Mouse (Mus musculus) cerebellum, postnatal 10 days (tissue): ENCODE data around the gene Ggnbp2.
A peak's percentile ranks its signal among the peaks of the same experiment; 100 is the strongest.

Experiments used
- DNase-seq, 2 experiments: peaks; one replicate each; pipeline ENCODE4 v3.0.0; 2021; ENCODE audit warnings: mixed read lengths in 2 of 2

Ggnbp2 gene

GRCm38 (mm10) chr11:84870337-84871043 lies at the start of gene Ggnbp2:
Gene Ggnbp2, minus strand, starts transcription at chr11:84870817.
- DNase-seq = peak; percentile 96 to 97

DNA sequence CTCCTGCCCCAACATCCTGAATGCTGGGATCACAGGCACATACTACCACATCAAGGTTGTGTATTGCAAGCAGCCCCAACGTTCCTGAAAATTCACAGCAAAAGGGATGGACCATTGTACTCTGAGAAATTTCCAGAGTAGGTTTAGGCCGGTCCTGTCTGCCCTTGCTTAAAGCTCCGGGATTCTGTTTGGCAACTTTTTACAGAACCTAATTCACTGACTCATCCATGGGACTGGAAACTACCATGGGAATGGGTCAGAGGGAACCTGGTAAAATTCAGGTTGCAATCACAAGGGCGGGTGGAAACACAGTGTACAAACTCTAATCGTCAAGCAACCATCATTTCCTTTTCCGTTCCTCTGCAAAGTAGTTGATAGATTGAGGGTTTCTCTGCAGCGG lies 49.3 kb upstream of the Ggnbp2 start:
- DNase-seq = no peak

GRCm38 (mm10) chr11:84919276-84919675 lies 48.7 kb upstream of the Ggnbp2 start:
- DNase-seq = peak; percentile 51 to 61

DNA sequence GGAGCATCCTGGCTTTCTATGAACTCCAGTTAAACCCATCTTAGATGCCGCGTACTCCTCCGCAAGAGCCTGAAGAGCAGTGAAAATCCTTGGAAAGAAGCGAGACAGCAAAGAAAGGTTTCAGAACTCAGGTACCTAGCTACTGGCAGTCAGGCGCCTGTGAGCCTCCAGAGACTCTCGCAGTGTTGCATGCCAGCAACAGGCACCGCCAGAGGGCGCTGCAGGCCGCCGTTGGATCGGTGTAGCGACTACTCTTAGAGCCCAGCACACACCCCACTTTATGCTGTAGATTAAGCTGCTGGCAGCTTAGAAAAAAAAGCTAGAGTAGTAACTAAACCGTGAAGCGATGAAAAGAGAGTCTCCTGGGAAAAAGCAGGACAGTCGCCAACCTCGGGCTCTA lies 47.8 kb upstream of the Ggnbp2 start:
- DNase-seq = peak; percentile 96 to 98

DNA sequence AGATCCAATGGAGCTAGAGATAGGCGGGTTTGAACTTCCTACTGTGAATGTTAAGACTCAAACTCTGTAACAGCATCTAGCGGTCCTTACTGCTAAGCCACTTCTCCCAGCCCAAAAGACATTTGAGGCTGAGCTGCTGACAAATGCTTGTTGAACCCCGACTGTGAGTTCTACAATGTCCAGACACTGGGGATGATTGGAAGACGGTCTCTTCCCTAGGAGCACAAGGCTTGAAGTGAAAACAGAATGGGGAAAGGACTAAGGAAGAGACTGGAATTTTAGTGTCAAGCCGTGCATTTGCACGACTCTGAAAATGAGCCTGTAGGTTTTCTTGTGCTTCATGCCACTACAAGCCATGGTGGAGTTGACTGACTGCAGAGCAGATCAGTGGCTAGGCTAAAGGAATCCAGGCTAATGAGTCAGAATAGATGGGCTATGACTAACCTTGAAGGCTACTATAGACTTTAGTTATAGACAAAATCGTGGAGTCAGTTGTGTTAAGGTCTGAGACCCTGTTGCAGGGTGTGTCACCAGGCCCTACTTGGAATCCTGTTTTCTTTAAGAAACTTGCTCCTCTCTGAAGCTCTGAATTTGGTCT lies 46.2 kb upstream of the Ggnbp2 start:
- DNase-seq = peak in 1 of 2 experiments; percentile 35

DNA sequence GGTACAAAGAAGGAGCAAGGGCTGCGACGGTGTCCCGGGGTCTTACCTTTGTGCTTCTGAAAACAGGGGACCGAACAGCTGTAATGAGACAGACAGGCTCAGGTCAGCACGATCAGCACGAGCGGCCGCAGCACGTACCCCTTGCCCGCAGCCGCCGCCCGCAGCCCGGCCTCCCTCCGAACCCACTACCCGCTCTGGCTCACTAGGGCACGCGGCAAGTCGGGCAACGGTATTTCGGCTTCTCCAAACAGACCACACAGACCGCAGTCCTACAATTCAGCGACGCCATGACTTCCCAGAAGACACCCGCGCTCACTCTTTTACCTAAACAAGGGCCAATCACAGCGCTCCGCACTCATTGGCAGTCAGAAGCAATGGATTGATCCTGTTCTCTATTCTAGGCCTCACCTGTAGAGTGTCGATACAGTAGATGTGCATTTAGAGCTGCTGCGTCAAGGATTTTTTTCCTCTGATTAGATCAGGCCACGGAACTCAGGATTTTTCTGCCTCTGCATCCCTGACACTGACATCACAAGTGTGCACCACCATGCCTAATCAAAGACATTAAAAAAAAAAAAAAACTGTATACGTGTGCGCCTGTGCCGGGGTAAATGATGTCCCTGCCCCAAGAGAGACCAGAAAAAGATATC lies 45.6 kb upstream of the Ggnbp2 start, which contains the start of gene Znhit3:
Gene Znhit3 (minus strand): TSS at position 314 of the 650 bp plus-strand sequence.
- peak; percentile 87 to 90 for DNase-seq

DNA sequence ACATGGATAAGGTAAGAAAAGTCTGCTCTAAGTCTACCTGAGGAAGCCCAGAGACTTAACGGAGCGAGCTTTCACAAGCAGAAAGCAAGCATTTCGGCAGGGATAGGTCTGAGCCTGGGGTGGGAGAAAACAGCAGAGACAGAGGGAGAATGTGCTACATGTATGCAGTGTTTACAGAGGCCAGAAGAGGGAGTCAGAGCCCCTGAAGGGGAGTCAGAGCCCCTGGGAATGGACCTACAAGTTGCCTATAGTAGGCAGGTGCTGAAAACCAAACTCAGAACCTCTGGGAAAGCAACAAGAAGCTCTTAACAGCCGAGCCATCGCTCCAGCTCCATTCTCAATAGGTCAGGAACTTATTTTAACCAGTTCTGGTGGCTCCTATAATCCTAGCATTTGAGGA lies 44.1 kb upstream of the Ggnbp2 start:
- no peak for DNase-seq

GRCm38 (mm10) chr11:84910411-84910810 lies 39.8 kb upstream of the Ggnbp2 start:
- DNase-seq = peak in 1 of 2 experiments; percentile 19

DNA sequence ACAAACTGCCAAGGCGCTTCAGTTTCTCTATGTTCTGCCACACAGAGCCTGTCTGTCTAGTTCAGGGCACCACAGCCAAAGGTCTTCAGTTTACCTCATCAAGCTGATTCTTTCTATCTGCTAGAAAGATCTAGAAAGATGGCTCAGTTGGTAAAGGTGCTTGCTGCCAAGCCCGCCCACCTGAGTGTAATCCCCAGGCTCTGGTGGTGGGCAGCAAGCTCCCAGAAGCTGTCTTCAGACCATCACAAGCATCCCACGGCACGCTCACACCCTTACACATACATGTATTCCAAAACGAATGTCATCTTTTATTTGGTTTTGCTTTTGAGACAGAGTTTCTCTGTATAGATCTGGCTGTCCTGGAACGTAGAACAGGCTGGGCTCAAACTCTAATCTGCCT lies 37.9 kb upstream of the Ggnbp2 start:
- DNase-seq = no peak

- no peak for DNase-seq
Measured at GRCm38 (mm10) chr11:84907081-84907480, 36.5 kb upstream of the Ggnbp2 start.

DNA sequence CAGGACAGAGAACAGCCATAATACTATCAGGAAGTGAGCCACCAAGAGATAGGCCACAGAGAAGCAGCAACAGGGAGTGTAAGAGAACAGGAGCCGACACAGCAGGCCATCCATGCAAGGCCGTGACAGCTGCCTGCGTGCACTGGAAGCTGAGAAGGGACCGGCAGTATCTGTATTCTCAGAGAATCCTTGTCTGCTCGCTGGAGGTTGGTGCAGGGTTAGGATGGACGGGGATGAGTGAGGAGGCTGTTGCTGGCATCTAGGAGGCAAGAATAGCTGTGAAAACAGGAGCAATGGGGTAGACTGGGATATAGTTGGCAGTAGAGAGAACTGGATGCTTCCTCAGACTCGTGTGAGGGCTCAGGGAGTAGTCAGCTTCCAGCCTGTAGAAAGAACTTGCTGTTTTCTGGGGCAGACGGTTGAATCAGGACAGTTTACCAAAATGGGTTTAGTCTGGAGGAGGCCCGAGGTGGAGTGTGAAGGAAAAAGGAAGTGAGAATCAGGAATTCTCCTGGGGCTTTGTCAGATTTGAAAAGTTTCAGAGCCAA lies 34.1 kb upstream of the Ggnbp2 start:
- DNase-seq = no peak

- no peak for DNase-seq
Measured at GRCm38 (mm10) chr11:84893113-84893512, 22.5 kb upstream of the Ggnbp2 start.

GRCm38 (mm10) chr11:84891705-84892104 lies 21.1 kb upstream of the Ggnbp2 start:
- DNase-seq = no peak

DNA sequence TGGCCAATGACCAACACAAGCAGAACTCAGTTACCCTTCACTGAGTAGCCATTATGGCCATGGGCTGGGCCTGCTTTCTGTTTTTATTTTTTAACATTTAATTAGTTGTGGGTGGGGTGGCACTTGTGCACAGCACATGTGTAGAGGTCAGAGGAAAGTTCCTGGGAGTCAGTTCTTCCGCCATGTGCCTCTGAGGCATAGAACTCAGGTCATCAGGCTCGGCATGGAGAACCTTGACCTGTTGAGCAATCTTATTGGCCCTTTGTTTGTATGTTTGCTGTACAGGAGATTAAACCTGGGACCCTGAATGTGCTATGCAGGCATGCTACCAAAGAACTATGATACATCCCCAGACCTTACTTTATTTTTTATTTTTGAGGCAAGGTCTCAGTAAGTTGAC lies 18.9 kb upstream of the Ggnbp2 start:
- DNase-seq = no peak

DNA sequence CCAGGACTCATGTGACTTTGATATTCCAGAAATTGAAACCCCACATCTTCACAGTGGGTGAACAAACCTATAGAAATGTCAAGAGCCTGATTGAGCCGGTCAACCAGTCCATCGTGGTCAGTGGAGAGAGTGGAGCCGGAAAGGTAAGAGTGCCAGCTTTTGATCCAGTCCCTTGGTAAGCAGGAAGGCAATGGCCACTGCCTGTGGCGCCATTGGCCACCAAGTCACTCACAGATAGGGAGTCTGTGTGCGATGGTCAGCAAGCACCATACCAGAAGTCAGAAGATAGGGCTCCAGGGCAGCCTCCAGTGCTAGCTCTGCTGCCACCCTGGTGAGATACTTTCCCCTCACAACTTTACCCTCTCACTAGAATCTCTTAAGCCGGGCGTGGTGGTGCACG lies 17.4 kb upstream of the Ggnbp2 start:
- no peak for DNase-seq

GRCm38 (mm10) chr11:84886767-84887511 lies 16.3 kb upstream of the Ggnbp2 start:
- DNase-seq = no peak

GRCm38 (mm10) chr11:84886236-84886635 lies 15.6 kb upstream of the Ggnbp2 start:
- no peak for DNase-seq

DNA sequence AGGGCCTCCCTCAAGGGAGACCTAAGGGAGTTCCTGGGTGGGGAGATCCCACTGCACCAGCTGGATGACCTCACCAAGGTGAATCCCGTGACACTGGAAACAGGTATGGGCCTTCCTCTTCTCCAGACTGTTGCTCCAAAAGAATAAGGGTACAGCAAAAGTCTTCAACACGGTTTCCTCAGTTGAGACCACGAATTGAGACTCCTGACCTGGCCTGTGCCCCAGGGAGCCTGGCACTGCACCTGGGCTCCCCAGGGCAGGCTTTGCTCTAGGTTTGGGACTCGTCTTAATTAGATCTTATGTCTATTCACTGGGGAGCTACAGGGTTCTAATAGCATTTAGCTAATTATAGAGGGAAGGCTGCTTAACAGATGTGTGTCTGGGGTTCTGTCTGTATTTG lies 14.6 kb upstream of the Ggnbp2 start:
- no peak for DNase-seq

GRCm38 (mm10) chr11:84882346-84882745 lies 11.7 kb upstream of the Ggnbp2 start:
- no peak for DNase-seq

- DNase-seq = no peak
Measured at GRCm38 (mm10) chr11:84880971-84881370, 10.4 kb upstream of the Ggnbp2 start.

GRCm38 (mm10) chr11:84880465-84880961 lies 9.9 kb upstream of the Ggnbp2 start:
- DNase-seq = peak; percentile 75 to 76

- peak; percentile 88 to 92 for DNase-seq
Measured at GRCm38 (mm10) chr11:84879772-84880464, 9.3 kb upstream of the Ggnbp2 start, which contains the start of the genes Myo19 and Pigw. Gene Myo19, plus strand, starts transcription at chr11:84880148. Gene Pigw, minus strand, starts transcription at chr11:84880285.
